Mouse (Mus musculus) intestine, embryonic 14.5 days (tissue): ENCODE data around the gene Tnnt2. TPM values are rescaled to one million over a fixed set of nuclear protein-coding genes. Genes with fewer than 3 reads are reported as not detected.

Source experiments
- ATAC-seq: fragments of 200-750 bp; cut with Nextera tagmentation; replicated peaks from 2 replicates; pipeline ENCODE4 v1.8.0; 2017; ENCODE audit warnings: low read depth, moderate number of reproducible peaks, moderate TSS enrichment, moderate library complexity; ENCODE audit not compliant: low FRiP score, low TSS enrichment
- DNase-seq: peaks from one replicate; pipeline ENCODE4 v3.0.0-alpha.2; 2018; ENCODE audit warnings: low spot score
- H3K27ac ChIP-seq: fragments of 300-500 bp; sonication (generic); 2 replicates; pipeline ENCODE4 v1.5.1; 2014; ENCODE audit warnings: low read depth, mild to moderate bottlenecking, control low read depth
- H3K27me3 ChIP-seq: fragments of 300-500 bp; sonication (generic); replicated peaks from 2 replicates; pipeline ENCODE4 v1.6.1; 2014; ENCODE audit warnings: low read length, control low read depth; ENCODE audit not compliant: control insufficient read depth, insufficient read depth
- H3K36me3 ChIP-seq: fragments of 300-500 bp; sonication (generic); 2 replicates; pipeline ENCODE4 v1.6.1; 2014; ENCODE audit warnings: low read length, control low read depth; ENCODE audit not compliant: control insufficient read depth, insufficient read depth
- H3K4me1 ChIP-seq: fragments of 300-500 bp; sonication (generic); replicated peaks from 2 replicates; pipeline ENCODE4 v1.6.1; 2014; ENCODE audit warnings: low read length, control low read depth, mixed read lengths; ENCODE audit not compliant: control insufficient read depth, insufficient read depth
- H3K4me2 ChIP-seq: fragments of 300-500 bp; sonication (generic); 2 replicates; pipeline ENCODE4 v1.6.1; 2014; ENCODE audit warnings: low read length
- H3K4me3 ChIP-seq: fragments of 300-500 bp; sonication (generic); 2 replicates; pipeline ENCODE4 v1.5.1; 2014; ENCODE audit warnings: low read depth, low read length, control low read depth, mixed read lengths
- H3K9ac ChIP-seq: fragments of 300-500 bp; sonication (generic); 2 replicates; pipeline ENCODE4 v1.6.1; 2014; ENCODE audit warnings: mild to moderate bottlenecking, low read length
- H3K9me3 ChIP-seq: fragments of 300-500 bp; sonication (generic); 2 replicates; pipeline ENCODE4 v1.6.1; 2016; ENCODE audit warnings: low read length, control low read depth; ENCODE audit not compliant: control insufficient read depth
- WGBS: fragments of 180-500 bp; shearing (Covaris S2); extraction: QIAGEN DNeasy Blood & Tissue Kit; methylation state at CpG from one replicate; pipeline ENCODE4 v1.1.7; 2014; 5-methylcytosine and 5-hydroxymethylcytosine counted together
- polyA plus RNA-seq: library from polyadenylated mRNA; unstranded; fragments of >200 nt; fragmentation: Nextera tagmentation; extraction: Ambion mirVana; gene quantifications from 2 replicates; pipeline ENCODE4 v1.2.1, GENCODE M21; 2014

Tnnt2 gene
- polyA plus RNA-seq, 1 experiment from 2014 or later = 13.2 TPM

- ATAC-seq = no peak
- 86% methylated on average over 5 of the region's 5 CpGs for WGBS
Observed at GRCm38 (mm10) chr1:135846632-135847031, 10.5 kb downstream of the Tnnt2 start.

GRCm38 (mm10) chr1:135847139-135847562, 11.0 kb downstream of the Tnnt2 start:
- Histone ChIP-seq H3K9ac (no peak overlapping the region), H3K4me1 (peaks cover 7% of the 10 kb centered on the region), H3K9me3 (no peaks in the 10 kb centered on the region), H3K27ac (no peak overlapping the region), H3K36me3 (no peaks in the 10 kb centered on the region), H3K27me3 (no peaks in the 10 kb centered on the region), H3K4me3 (no peak overlapping the region), H3K4me2 (no peak overlapping the region)
- WGBS = 25% methylated on average over 6 of the region's 6 CpGs
- DNase-seq (peak; percentile 78), ATAC-seq (no peak)

More at GRCm38 (mm10) chr1:135846632-135847031, 10.5 kb downstream of the Tnnt2 start:
- no peaks in the 10 kb centered on the region for H3K36me3 ChIP-seq
- H3K9ac ChIP-seq = no peak overlapping the region
- no peaks in the 10 kb centered on the region for H3K27me3 ChIP-seq
- H3K4me1 ChIP-seq = peaks cover 2% of the 10 kb centered on the region
- no peak for DNase-seq
- H3K27ac ChIP-seq = no peak overlapping the region
- H3K9me3 ChIP-seq = no peaks in the 10 kb centered on the region
- no peak overlapping the region for H3K4me2 ChIP-seq
- H3K4me3 ChIP-seq = no peak overlapping the region

GRCm38 (mm10) chr1:135847611-135848351, 11.6 kb downstream of the Tnnt2 start:
- H3K9ac ChIP-seq = no peak overlapping the region
- 80% methylated on average over 17 of the region's 17 CpGs for WGBS
- DNase-seq = no peak
- no peaks in the 10 kb centered on the region for H3K36me3 ChIP-seq
- peaks cover 11% of the 10 kb centered on the region for H3K4me1 ChIP-seq
- H3K27ac ChIP-seq = no peak overlapping the region
- H3K9me3 ChIP-seq = no peaks in the 10 kb centered on the region
- H3K27me3 ChIP-seq = no peaks in the 10 kb centered on the region
- no peak overlapping the region for H3K4me3 ChIP-seq
- no peak for ATAC-seq
- no peak overlapping the region for H3K4me2 ChIP-seq

- Histone ChIP-seq H3K9ac (no peak overlapping the region), H3K4me2 (no peak overlapping the region), H3K36me3 (no peaks in the 10 kb centered on the region), H3K9me3 (no peaks in the 10 kb centered on the region), H3K27me3 (no peaks in the 10 kb centered on the region), H3K4me1 (peaks cover 13% of the 10 kb centered on the region), H3K27ac (no peak overlapping the region), H3K4me3 (no peak overlapping the region)
- DNase-seq (no peak), ATAC-seq (no peak)
- 64% methylated on average over 12 of the region's 12 CpGs for WGBS
Observed at GRCm38 (mm10) chr1:135850722-135851512, 14.8 kb downstream of the Tnnt2 start.

- no peak for DNase-seq
- WGBS = 54% methylated on average over 13 of the region's 13 CpGs
Observed at GRCm38 (mm10) chr1:135852044-135852756, 16.0 kb downstream of the Tnnt2 start.

GRCm38 (mm10) chr1:135853200-135853599, 17.0 kb downstream of the Tnnt2 start:
- no peak overlapping the region for H3K4me3 ChIP-seq
- no peak overlapping the region for H3K9ac ChIP-seq
- H3K4me1 ChIP-seq = peaks cover 13% of the 10 kb centered on the region
- 91% methylated on average over 4 of the region's 4 CpGs for WGBS
- H3K27me3 ChIP-seq = no peaks in the 10 kb centered on the region
- H3K4me2 ChIP-seq = no peak overlapping the region
- no peaks in the 10 kb centered on the region for H3K36me3 ChIP-seq
- no peak for ATAC-seq
- DNase-seq = no peak
- no peak overlapping the region for H3K27ac ChIP-seq
- no peaks in the 10 kb centered on the region for H3K9me3 ChIP-seq

More at GRCm38 (mm10) chr1:135852044-135852756, 16.0 kb downstream of the Tnnt2 start:
- no peak overlapping the region for H3K4me2 ChIP-seq
- no peaks in the 10 kb centered on the region for H3K9me3 ChIP-seq
- no peak overlapping the region for H3K9ac ChIP-seq
- H3K36me3 ChIP-seq = no peaks in the 10 kb centered on the region
- no peak for ATAC-seq
- no peak overlapping the region for H3K4me3 ChIP-seq
- H3K27me3 ChIP-seq = no peaks in the 10 kb centered on the region
- H3K27ac ChIP-seq = no peak overlapping the region; the same call in 1 of the 2 replicates
- H3K4me1 ChIP-seq = peaks cover 13% of the 10 kb centered on the region

GRCm38 (mm10) chr1:135854591-135855343, 18.6 kb downstream of the Tnnt2 start:
- H3K4me3 ChIP-seq = no peak overlapping the region
- DNase-seq (no peak), ATAC-seq (no peak)
- H3K36me3 ChIP-seq = no peaks in the 10 kb centered on the region
- H3K9ac ChIP-seq = no peak overlapping the region
- H3K27me3 ChIP-seq = no peaks in the 10 kb centered on the region
- H3K9me3 ChIP-seq = no peaks in the 10 kb centered on the region
- WGBS = 88% methylated on average over 6 of the region's 6 CpGs
- H3K4me2 ChIP-seq = no peak overlapping the region
- no peak overlapping the region for H3K27ac ChIP-seq
- peaks cover 13% of the 10 kb centered on the region for H3K4me1 ChIP-seq

- Histone ChIP-seq H3K27ac (no peak overlapping the region), H3K4me2 (no peak overlapping the region), H3K27me3 (no peaks in the 10 kb centered on the region), H3K36me3 (no peaks in the 10 kb centered on the region), H3K9ac (no peak overlapping the region), H3K4me1 (peaks cover 13% of the 10 kb centered on the region), H3K4me3 (no peak overlapping the region), H3K9me3 (no peaks in the 10 kb centered on the region)
- ATAC-seq (no peak), DNase-seq (no peak)
- WGBS = 100% methylated on average over 1 of the region's 1 CpGs
Observed at GRCm38 (mm10) chr1:135855344-135855687, 19.2 kb downstream of the Tnnt2 start.
